Mouse (Mus musculus) cerebellum, adult 8-10 months (tissue): Measurements from ENCODE around the gene Rab27a.
"Not testable (repeated sequence)": the region's sequence is repeated elsewhere in the genome, so short reads cannot be mapped to it uniquely, and the experiment has no call there.

Experiments
- DNase-seq: peaks from one replicate; pipeline ENCODE4 v3.0.0; 2022

Gene Rab27a

DNA sequence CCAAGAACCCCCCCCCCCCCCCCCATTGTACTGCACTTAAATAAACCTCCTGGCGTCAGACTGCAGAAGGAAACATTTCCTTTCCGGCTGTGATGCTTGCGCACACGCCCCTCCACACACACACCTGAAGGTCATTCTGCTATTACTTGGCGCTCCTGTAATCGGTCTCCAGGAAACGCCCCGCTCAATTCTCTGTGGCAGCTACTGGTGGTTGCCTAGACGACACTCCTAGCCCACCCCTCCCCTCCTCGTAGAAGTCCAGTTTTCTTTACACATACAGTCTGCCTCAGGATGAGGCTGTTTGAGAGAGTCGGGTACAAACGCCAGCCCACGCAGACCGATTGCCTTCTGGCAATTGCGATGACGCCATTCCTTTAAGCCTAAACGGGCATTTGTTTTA lies 49.9 kb downstream of the Rab27a start:
- no peak for DNase-seq

DNA sequence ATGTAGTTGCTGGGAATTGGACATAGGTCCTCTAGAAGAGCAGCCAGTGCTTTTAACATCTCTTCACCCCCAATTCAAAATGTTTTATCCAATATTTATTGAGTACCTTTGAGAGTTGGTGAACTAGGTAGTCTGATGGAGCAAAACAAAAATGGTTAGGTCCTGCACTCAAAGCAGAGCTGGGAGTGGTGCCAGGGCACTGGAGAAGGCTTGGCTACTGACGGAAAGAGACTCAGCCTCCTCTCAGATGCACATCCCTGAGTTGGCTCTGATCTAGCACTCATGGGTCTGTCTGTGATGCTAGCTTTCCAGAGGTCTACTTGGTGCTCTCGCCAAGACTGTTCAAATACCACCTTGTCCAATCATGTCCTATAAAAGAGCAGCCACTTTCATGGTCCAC lies 53.2 kb downstream of the Rab27a start:
- no peak for DNase-seq

DNA sequence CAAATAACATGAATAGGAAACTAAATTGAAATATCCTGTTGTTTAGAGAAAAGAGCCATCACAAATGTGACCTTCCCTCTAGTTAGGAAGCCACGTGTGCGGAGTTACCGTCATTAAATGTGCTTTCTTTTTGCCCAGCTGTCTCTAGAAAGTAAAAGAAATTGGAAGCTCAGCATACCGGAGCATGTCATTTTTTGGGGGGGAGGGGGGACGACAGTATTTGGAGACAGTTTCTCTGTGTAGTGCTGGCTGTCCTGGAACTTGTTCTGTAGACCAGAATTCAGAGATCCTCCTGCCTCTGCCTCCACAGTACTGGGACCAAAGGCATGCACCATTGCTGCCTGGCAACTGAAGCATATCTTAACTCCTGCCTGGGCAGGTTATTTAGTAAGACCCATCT lies 56.9 kb downstream of the Rab27a start, which contains the start of gene Khdc3:
Khdc3 (plus strand) TSS at position 301 of the 400 bp plus-strand sequence.
- DNase-seq = no peak

DNA sequence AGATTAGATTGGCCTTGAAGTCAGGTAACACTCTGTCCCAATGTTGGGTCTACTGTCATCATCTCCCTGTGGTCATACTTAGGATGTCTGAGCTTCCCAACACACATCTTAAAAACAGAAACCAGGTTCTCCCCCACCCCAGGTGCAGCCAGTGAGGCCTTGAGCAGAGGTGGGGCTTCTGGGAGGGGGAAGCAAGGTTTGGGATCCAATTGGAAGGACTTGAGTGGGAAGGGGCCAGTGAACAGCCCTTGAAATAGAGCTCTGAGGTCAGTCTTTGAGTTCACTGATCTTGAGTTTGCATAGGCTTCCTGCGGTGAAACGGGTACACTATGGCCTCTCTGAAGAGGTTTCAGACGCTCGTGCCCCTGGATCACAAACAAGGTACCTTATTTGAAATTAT lies 57.5 kb downstream of the Rab27a start, which contains the start of gene Gm20509:
Gm20509 (plus strand) TSS at position 290 of the 400 bp plus-strand sequence.
- no peak for DNase-seq

DNA sequence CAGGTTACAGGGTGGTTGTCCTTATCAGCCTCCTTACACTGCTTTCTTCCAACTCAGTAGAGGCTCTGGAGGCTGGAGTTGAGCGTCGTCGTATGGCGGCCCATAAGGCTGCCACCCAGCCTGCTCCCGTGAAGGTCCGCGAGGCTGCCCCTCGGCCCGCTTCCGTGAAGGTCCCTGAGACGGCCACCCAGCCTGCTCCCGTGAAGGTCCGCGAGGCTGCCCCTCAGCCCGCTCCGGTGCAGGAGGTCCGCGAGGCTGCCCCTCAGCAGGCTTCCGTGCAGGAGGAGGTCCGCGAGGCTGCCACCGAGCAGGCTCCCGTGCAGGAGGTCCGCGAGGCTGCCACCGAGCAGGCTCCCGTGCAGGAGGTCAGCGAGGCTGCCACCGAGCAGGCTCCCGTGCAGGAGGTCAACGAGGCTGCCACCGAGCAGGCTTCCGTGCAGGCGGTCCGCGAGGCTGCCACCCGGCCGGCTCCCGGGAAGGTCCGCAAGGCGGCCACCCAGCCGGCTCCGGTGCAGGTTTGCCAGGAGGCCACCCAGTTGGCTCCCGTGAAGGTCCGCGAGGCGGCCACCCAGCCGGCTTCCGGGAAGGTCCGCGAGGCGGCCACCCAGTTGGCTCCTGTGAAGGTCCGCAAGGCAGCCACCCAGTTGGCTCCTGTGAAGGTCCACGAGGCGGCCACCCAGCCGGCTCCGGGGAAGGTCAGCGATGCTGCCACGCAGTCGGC lies 58.7 kb downstream of the Rab27a start:
- peak; percentile 47 for DNase-seq

DNA sequence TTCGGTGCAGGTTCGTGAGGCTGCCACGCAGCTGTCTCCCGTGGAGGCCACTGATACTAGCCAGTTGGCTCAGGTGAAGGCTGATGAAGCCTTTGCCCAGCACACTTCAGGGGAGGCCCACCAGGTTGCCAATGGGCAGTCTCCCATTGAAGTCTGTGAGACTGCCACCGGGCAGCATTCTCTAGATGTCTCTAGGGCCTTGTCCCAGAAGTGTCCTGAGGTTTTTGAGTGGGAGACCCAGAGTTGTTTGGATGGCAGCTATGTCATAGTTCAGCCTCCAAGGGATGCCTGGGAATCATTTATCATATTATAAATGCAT lies 59.2 kb downstream of the Rab27a start:
- DNase-seq = no peak

DNA sequence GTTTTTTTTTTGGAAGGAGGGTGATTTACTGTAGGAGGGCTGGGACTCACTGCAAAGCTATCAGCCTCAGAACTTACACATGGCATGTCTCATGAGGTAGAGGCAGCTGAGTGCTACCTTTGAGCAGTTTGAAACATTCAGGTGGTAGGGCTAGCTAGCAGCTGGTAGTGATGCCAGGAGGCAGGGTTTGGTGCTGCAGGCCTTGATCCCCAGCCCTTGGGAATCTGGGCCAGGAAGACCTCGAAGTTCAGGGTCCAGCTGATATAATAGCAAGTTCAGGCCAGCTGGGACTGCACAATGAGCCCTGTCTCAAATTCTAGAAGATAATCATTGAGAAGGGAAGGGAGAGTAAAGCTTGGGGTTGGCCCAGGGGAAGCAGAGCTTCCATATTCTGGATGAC lies 60.5 kb downstream of the Rab27a start:
- DNase-seq = no peak

DNA sequence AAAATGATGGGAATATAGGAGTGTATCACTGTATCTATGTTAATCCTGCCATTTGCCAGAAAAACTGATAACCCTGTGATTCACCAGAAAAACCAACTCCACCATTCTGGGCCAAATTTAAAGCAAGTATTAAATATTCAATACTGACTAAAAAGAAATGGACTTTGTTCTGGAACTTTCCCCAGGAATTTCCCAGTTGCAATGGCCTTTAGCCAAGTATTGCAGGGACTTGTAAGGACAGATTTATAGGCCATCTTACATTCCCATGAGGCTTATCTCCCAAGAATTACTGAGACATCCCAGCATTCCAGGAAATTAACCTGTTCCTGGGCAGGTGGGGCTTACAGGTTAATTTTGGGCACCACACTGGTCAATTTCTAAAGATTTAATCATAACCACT lies 61.1 kb downstream of the Rab27a start:
- no peak for DNase-seq

DNA sequence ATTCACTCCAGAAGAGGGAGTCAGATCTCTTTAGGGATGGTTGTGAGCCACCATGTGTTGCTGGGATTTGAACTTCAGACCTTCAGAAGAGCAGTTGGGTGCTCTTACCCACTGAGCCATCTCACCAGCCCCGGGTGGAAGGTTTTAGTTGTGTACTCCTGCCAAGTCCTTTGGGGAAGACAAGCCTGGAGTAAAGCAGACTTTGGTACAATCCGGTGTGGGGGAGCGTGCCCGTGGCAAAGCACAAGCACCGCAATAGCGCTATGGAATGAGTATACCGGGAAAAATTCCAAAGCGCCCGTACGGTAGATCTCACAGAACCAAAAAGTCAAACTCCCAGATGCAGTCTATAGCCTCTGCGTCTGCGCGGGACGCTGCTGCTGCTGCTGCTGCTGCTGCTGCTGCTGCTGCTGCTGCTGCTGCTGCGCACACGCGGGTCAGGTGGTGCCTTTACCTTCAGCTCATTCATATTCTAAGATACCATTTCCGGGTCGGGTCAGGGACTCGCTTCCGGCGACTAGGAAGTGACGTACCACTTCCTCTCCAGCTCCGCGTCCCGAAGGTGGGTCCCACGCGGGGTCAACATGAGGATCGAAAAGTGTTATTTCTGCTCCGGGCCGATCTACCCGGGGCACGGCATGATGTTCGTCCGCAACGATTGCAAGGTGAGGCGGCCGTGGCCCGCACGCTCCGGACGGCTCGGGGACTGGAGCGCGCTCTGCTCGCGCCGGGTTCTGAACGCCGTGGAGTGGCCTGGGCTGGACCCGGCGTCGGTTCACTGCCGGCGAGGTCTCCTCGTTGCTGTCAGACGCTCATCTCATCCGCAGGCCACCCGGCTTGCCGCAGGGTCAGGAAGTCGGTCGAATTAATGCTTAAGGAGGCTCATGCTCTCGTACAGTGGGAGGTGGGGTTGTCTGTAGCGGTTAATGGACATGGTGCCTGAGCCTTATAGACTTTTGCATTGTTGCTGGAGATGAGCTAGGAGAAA lies 68.6 kb downstream of the Rab27a start, which contains the start of gene Rsl24d1:
Rsl24d1 (plus strand) TSS at position 508 of the 988 bp plus-strand sequence.
- peak; percentile 79 for DNase-seq

DNA sequence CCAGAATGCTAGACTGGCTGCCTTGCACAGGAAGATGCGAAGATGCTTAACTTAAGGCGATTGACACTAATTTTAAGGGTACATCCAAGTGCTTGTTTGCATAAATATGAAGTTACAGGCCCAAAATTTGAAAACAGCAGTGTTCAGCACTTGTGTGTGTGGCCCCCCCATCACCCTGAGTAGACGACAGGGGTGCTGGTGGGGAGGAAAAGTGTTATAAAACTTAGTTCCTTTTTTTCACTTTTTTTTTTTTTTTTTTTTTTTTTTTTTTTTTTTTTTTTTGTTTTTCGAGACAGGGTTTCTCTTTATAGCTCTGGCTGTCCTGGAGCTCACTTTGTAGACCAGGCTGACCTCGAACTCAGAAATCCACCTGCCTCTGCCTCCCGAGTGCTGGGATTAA lies 72.0 kb downstream of the Rab27a start:
- DNase-seq = not testable (repeated sequence)

DNA sequence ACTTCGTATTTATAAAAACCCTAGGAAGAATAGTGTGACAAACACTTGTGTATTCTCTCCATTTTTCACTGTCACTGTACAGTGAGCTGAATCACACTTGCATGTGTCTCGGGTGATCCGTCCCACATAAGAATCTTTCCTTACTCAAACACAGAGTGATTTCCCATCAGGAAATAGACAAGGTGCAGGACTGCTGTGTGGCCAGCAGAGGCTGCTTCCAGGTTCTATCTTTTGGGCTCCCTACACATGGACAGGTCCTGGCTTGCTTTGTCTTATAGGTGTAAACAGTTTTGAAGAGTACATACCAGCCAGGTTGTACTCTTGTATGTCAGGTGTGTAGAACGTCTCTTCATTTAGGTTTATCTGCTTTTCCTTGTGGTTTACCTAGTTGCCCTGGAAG lies 73.4 kb downstream of the Rab27a start:
- no peak for DNase-seq

DNA sequence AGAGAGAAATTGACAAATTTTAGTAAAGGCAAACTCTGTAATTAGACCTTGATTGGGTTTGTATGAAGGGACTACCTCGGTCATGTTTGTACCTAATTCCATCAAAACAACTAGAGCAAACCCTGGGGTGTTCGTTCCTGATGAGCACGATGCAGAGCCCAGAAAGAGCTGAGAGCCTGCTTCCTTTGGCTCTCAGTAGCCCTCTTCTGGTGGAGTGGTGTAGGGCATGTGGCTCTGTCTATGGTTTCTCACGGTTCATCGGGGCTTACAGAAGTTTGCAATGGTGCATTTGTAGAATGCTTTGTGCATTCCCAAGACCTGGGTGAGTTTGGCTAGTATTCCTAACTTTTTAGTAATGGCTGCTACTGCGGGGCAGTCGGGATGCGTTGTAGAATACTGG lies 77.1 kb downstream of the Rab27a start:
- no peak for DNase-seq

DNA sequence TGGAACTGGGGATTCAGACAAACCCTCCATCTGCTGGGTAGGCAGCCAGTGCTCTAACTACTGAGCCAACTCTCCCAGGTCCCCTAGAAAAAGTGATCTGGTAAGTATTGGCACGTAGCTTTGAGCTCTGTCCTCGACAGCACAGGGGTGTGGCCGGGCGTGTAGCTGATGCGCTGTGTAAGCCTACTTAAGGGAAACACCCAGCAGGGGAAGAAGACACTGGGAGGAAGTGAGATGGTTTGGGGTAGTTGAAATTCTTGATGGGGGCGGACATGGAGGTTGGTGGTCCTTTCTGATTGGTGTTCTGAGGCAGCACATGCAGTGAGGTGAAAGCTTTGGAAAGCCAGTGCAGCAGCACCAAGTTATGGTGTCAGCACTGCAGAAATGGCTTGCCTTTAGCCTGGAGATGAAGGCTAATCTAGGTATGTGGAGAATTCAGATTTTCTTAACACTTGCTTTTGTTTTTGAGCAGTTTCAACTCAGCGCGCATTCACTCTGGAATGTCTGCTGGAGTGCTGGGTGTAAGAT lies 80.5 kb downstream of the Rab27a start:
- DNase-seq = no peak

DNA sequence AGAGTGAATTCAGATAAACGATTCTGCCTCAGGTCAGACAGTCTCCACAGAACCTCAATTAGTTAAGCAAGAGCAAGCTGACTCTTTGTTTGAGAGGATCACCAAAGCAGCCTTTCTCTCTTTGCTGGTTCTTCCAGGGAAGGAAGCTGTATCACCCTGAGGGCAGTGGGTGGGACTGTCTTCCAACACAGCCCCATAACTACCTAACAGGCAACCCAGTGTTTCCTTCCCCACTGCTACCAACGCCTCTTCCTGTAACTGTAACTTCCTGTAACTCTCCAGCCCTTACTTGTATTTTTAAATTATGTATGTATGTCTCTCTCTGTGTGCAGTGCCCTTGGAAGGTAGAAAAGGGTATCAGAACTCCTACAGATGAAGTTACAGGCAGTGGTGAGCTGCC lies 82.8 kb downstream of the Rab27a start:
- DNase-seq = no peak

DNA sequence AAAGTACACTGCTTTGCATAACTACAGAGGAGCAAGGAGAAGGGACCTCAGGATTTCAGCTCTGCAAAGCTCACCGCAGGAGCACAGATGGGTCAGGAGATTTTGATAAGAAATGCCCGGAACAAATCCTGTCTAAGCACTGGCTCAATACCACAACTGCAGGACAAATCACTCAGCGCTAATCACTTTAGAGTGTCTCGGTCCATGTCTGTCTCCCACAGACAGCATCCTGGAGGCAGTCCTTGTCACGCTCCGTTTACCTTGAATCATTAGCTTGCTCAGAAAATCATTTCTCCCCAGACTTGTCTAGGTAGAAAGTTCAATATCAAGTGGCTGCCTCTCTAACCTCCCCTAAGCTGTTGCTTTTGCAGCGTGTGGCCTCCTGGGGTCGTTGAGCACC lies 85.2 kb downstream of the Rab27a start:
- DNase-seq = no peak

DNA sequence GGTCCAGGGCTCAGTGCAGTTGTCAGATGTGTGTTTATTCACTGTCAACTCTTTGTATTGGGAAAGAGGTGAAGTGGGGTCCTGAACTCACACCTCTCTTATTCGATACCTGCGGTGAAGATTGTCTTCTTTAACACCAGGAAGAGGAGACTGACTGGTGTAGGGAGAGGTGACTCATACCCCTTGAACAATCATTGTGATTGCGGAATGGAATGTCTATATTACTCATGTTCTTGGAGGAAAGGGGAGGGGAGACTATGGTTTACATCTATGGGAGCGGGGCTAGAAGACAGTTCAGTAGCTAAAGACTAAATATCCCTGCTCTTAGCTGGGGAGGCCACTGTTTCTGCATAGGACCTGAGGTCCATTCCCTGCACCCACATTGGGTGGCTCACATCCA lies 85.9 kb downstream of the Rab27a start:
- no peak for DNase-seq

DNA sequence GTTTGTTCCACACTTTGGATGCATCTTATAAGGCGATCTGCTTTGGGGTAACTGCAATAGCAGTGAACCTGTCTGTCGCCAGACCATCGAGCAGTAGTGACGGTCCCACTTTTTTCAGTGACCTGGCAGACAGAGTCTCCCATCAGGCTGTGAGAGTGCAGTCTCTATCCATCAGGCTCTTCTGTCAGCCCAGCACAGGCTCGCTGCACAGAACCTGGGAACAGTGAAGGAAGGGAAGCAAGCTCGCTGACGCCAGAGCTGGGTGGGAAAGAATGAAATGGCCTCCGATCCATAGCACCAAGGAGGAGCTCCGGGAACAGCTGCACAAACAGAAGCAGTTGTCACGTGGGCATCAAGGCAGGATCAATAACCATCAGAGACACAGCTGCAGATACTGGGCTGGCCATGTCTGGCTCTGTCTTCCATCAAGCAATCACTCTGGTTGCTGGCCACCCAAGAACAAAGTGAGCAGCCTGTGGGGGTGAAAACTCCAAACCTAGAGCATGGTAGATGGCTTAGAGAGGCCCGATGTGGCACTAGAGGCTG lies 92.8 kb downstream of the Rab27a start:
- no peak for DNase-seq
